Mouse (Mus musculus): ENCODE data around the gene Vmn1r90.
"Not testable (repeated sequence)": the region's sequence is repeated elsewhere in the genome, so short reads cannot be mapped to it uniquely, and the experiment has no call there.

The Vmn1r90 gene

GRCm38 (mm10) chr7:14563406-14563805, at the start of gene Vmn1r90:
Vmn1r90 (minus strand) TSS chr7:14563506.
- H3K4me1 ChIP-seq (replicated peaks; ENCODE audit: low read depth, low read length): no peaks in the 10 kb centered on the region
- TF ChIP-seq POU5F1 (IDR thresholded peaks at IDR 0.05; ENCODE audit: borderline replicate concordance, low read length) (no peak), NANOG (IDR thresholded peaks at IDR 0.05; ENCODE audit: borderline replicate concordance, low read length) (no peak), CTCF (conservative IDR thresholded peaks at IDR 0.05; ENCODE audit: low read length) (no peak)
- H3K9me3 ChIP-seq (ENCODE audit: low read length): peaks cover 17% of the 10 kb centered on the region
- no peaks in the 10 kb centered on the region for H3K36me3 ChIP-seq (ENCODE audit: insufficient read depth, low read length)
- no peaks in the 10 kb centered on the region for H3K27me3 ChIP-seq (ENCODE audit: insufficient read depth, low read length)
- H3K4me3 ChIP-seq (replicated peaks; ENCODE audit: low read length): no peak within 1 kb of the TSS

GRCm38 (mm10) chr7:14593009-14593408, 29.7 kb upstream of the Vmn1r90 start:
- peak; percentile 53 for TF ChIP-seq CTCF (conservative IDR thresholded peaks at IDR 0.05; ENCODE audit: low read length)
- not testable (repeated sequence) for H3K4me3 ChIP-seq (replicated peaks; ENCODE audit: low read length); H3K36me3 ChIP-seq (ENCODE audit: insufficient read depth, low read length); H3K4me1 ChIP-seq (replicated peaks; ENCODE audit: low read depth, low read length); H3K27me3 ChIP-seq (ENCODE audit: insufficient read depth, low read length)
- peaks cover 21% of the 10 kb centered on the region for H3K9me3 ChIP-seq (ENCODE audit: low read length)

GRCm38 (mm10) chr7:14552284-14552683, 11.0 kb downstream of the Vmn1r90 start:
- H3K9me3 ChIP-seq (ENCODE audit: low read length): peaks cover 19% of the 10 kb centered on the region; the same call in 1 of the 2 replicates
- H3K27me3 ChIP-seq (ENCODE audit: insufficient read depth, low read length): no peaks in the 10 kb centered on the region
- no peak overlapping the region for H3K4me3 ChIP-seq (replicated peaks; ENCODE audit: low read length)
- no peak for TF ChIP-seq NANOG (IDR thresholded peaks at IDR 0.05; ENCODE audit: borderline replicate concordance, low read length)
- H3K36me3 ChIP-seq (ENCODE audit: insufficient read depth, low read length): no peaks in the 10 kb centered on the region
- no peaks in the 10 kb centered on the region for H3K4me1 ChIP-seq (replicated peaks; ENCODE audit: low read depth, low read length)

GRCm38 (mm10) chr7:14525280-14525679, 38.0 kb downstream of the Vmn1r90 start:
- H3K4me3 ChIP-seq (replicated peaks; ENCODE audit: low read length): no peak overlapping the region
- H3K9me3 ChIP-seq (ENCODE audit: low read length): no peaks in the 10 kb centered on the region
- no peak for TF ChIP-seq POU5F1 (IDR thresholded peaks at IDR 0.05; ENCODE audit: borderline replicate concordance, low read length)
- no peaks in the 10 kb centered on the region for H3K27me3 ChIP-seq (ENCODE audit: insufficient read depth, low read length)
- H3K36me3 ChIP-seq (ENCODE audit: insufficient read depth, low read length): no peaks in the 10 kb centered on the region
- H3K4me1 ChIP-seq (replicated peaks; ENCODE audit: low read depth, low read length): no peaks in the 10 kb centered on the region

- TF ChIP-seq POU5F1 (IDR thresholded peaks at IDR 0.05; ENCODE audit: borderline replicate concordance, low read length) (no peak), NANOG (IDR thresholded peaks at IDR 0.05; ENCODE audit: borderline replicate concordance, low read length) (no peak), CTCF (conservative IDR thresholded peaks at IDR 0.05; ENCODE audit: low read length) (no peak)
- H3K27me3 ChIP-seq (ENCODE audit: insufficient read depth, low read length): no peaks in the 10 kb centered on the region
- H3K9me3 ChIP-seq (ENCODE audit: low read length): no peaks in the 10 kb centered on the region
Observed at GRCm38 (mm10) chr7:14522636-14523035, 40.7 kb downstream of the Vmn1r90 start.

GRCm38 (mm10) chr7:14518301-14518700, 45.0 kb downstream of the Vmn1r90 start:
- no peak for TF ChIP-seq NANOG (IDR thresholded peaks at IDR 0.05; ENCODE audit: borderline replicate concordance, low read length)
- TF ChIP-seq CTCF (conservative IDR thresholded peaks at IDR 0.05; ENCODE audit: low read length): no peak
- no peak for TF ChIP-seq POU5F1 (IDR thresholded peaks at IDR 0.05; ENCODE audit: borderline replicate concordance, low read length)
- Histone ChIP-seq H3K9me3 (ENCODE audit: low read length) (peaks cover 3% of the 10 kb centered on the region), H3K4me1 (replicated peaks; ENCODE audit: low read depth, low read length) (no peaks in the 10 kb centered on the region), H3K27me3 (ENCODE audit: insufficient read depth, low read length) (no peaks in the 10 kb centered on the region), H3K36me3 (ENCODE audit: insufficient read depth, low read length) (no peaks in the 10 kb centered on the region), H3K4me3 (replicated peaks; ENCODE audit: low read length) (no peak overlapping the region)

More at GRCm38 (mm10) chr7:14522636-14523035, 40.7 kb downstream of the Vmn1r90 start:
- Histone ChIP-seq H3K36me3 (ENCODE audit: insufficient read depth, low read length) (no peaks in the 10 kb centered on the region), H3K4me1 (replicated peaks; ENCODE audit: low read depth, low read length) (no peaks in the 10 kb centered on the region), H3K4me3 (replicated peaks; ENCODE audit: low read length) (no peak overlapping the region)

Measured in E14TG2a.4 (cell line).